Mouse (Mus musculus): ENCODE measurements around the gene Slit3.

GRCm38 (mm10) chr11:35668138-35668537 lies 547.1 kb downstream of the Slit3 start:
- no peak for TF ChIP-seq TAL1 (IDR thresholded peaks at IDR 0.05; ENCODE audit: low read length)
- TF ChIP-seq GATA1 (IDR thresholded peaks at IDR 0.05; ENCODE audit: low read length): no peak
